Mouse (Mus musculus): ENCODE measurements around the gene Gm11487. TPM values are rescaled to one million over a fixed set of nuclear protein-coding genes. Genes with fewer than 3 reads are reported as not detected.
"Not testable (repeated sequence)": the region's sequence is repeated elsewhere in the genome, so short reads cannot be mapped to it uniquely, and the experiment has no call there.

The Gm11487 gene
- total RNA-seq (2014; fragmentation: Nextera tagmentation) (not detected in 2 replicates), total RNA-seq (2017) (not detected in 2 replicates)

DNA sequence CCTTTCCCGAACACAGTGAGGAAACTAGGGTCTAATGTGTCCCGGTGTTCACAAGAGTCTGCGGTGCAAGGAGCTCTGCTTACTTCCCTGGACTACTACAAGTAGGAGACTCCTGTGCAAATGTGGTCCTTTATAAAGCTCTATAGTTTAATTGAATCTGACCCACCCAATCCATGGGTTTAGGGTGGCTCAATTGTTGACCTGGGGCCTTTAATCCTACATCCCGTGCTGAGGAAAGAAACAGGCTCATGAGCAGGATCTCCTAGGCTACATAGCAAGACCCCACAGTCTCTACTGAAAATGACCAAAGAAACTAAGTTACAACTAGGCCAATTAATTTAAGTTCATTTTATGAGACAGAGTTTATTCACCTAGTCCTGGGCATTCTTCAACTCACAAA is at the start of gene Gm11487:
Gene Gm11487 (minus strand): TSS at position 101 of the 400 bp plus-strand sequence.
- not testable (repeated sequence) for ATAC-seq (replicated peaks; ENCODE audit: poor library complexity, severe bottlenecking)

DNA sequence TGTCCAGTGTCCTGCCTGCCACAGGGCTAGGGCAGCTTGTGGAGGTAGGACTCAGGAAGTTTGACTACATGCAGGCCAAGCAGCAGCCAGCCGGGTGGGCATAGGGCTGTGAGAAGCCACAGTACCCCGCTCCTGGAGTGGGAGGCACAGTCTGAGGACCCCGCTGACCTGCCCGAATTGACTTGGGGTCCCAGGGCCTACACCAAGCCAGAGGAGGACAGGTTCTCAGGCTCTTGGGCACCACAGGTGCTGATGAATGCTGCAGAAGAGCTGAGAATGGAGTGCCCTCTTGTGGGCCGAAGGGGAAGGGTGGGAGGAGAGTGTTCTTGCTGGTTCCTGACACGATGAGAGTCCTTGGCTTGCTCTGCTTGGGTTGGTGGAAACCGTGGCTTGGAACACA is 39.8 kb upstream of the Gm11487 start:
- ATAC-seq (replicated peaks; ENCODE audit: poor library complexity, severe bottlenecking), result no peak

DNA sequence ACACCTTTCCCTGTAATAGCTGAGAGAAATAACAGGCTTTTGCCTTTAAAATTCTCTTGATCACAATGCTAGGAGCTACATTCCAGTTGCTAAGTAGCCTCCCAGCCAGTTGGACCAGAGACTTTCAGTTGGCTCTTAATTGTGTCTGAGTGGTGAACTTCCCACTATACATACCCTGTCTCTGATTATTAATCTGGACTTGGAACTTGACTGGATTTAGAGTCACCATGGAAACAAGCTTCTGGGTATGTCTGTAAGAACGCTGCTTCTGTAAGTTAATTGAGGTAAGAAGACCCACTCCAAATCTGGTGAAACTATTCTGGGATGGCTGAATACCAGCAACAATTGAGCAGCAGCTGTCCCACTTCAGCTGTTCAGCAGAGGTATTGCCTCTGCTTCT is 37.7 kb upstream of the Gm11487 start:
- no peak for ATAC-seq (replicated peaks; ENCODE audit: poor library complexity, severe bottlenecking)

DNA sequence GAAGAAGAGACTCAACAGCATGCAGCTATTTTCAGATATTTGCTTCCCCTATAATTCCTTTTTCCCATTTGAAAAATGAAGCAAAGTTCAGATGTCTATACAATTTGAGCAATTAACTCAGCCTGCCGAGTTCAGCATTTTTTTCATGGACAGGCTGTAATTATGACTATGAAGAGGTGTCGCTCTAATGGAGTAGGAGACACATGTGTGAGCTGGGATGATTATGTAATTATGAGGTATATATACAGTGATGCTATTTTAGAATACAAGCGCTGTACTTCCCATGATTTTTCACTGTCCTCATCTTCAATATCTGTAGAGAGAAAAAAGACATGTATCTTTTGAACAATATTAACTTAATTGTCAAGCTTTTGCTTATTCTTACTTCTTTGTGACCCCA is 21.0 kb upstream of the Gm11487 start:
- ATAC-seq (replicated peaks; ENCODE audit: poor library complexity, severe bottlenecking), result no peak

DNA sequence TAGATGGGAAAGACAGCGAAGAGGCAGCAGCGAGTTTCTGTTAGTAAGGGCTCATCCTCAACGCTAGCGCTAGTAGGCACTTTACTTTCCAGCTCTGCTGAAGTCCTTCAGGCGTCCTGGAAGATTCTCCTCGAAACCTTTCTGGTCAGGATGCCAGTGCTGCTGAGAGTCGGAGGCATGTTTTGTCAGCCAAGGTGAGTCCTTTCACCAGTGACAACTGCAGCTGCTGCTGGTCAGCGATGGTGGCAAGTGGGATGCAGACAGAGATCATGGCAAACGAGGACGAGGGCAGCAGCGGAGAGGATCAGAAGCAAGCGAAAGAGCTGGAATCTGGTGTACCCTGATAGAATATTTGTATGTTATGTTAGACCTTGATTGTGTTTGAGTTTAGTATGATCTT is 18.2 kb upstream of the Gm11487 start:
- no peak for ATAC-seq (replicated peaks; ENCODE audit: poor library complexity, severe bottlenecking)

DNA sequence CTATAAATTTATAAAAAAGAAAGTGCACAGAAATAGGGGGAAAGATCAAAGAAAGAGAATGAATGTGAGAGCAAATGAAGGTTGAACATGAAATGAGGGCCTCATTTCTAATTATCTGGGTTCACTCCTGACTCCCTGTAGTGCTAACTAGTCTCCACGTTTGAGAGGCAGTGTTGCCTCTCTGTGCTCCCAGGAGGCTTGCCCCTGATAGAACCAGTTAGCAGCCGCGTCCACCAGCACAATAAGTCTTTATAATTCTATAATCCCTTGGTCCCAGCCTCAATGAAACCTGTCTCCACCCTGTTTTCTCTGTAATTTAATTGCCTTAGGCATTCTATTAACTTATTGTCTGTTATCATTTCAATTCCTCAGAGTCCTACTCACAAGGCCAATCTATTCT is 38.3 kb downstream of the Gm11487 start:
- no peak for ATAC-seq (replicated peaks; ENCODE audit: poor library complexity, severe bottlenecking)

Other genes starting within 250 kb of the Gm11487 start
- not detected in 2 replicates for gene Gm11238, start 202.8 kb upstream of the Gm11487 start, total RNA-seq (2014; fragmentation: Nextera tagmentation)
- gene Gm11238, start 202.8 kb upstream of the Gm11487 start, total RNA-seq (2017), result not detected in 2 replicates
- not detected in 2 replicates for gene Gm11237, start 217.9 kb upstream of the Gm11487 start, total RNA-seq (2014; fragmentation: Nextera tagmentation)
- gene Gm11237, start 217.9 kb upstream of the Gm11487 start, total RNA-seq (2017), result not detected in 2 replicates
- gene Gm11236, start 233.0 kb upstream of the Gm11487 start, total RNA-seq (2014; fragmentation: Nextera tagmentation), result not detected in 2 replicates
- gene Gm11236, start 233.0 kb upstream of the Gm11487 start, total RNA-seq (2017), result not detected in 2 replicates